Mouse (Mus musculus) frontal cortex, postnatal 14 days (tissue): ENCODE measurements around the gene Izumo4.

Experiments used
- DNase-seq, 2 experiments: peaks; one replicate each; pipeline ENCODE4 v3.0.0; 2022; ENCODE audit warnings: low spot score in 2 of 2

Gene Izumo4

GRCm38 (mm10) chr10:80687850-80688249 lies 14.1 kb upstream of the Izumo4 start:
- peak in 1 of 2 experiments; percentile 60 for DNase-seq

GRCm38 (mm10) chr10:80692249-80693165 lies 9.5 kb upstream of the Izumo4 start:
- no peak for DNase-seq

- no peak for DNase-seq
Measured at GRCm38 (mm10) chr10:80693401-80694045, 8.5 kb upstream of the Izumo4 start.

GRCm38 (mm10) chr10:80694159-80694938 lies 7.6 kb upstream of the Izumo4 start:
- no peak for DNase-seq

- DNase-seq = no peak
Measured at GRCm38 (mm10) chr10:80695186-80695585, 6.8 kb upstream of the Izumo4 start.

GRCm38 (mm10) chr10:80695801-80696501 lies 6.0 kb upstream of the Izumo4 start:
- no peak for DNase-seq

GRCm38 (mm10) chr10:80696502-80697392 lies 5.2 kb upstream of the Izumo4 start:
- no peak for DNase-seq

GRCm38 (mm10) chr10:80697393-80697787 lies 4.6 kb upstream of the Izumo4 start:
- DNase-seq = no peak

- no peak for DNase-seq
Measured at GRCm38 (mm10) chr10:80697812-80698211, 4.2 kb upstream of the Izumo4 start.

- DNase-seq = no peak
Measured at GRCm38 (mm10) chr10:80698605-80699004, 3.4 kb upstream of the Izumo4 start.

- no peak for DNase-seq
Measured at GRCm38 (mm10) chr10:80700038-80700504, 1.9 kb upstream of the Izumo4 start.

GRCm38 (mm10) chr10:80700732-80701131 lies 1.3 kb upstream of the Izumo4 start:
- DNase-seq = no peak

GRCm38 (mm10) chr10:80702536-80703390 lies 779 bp downstream of the Izumo4 start:
- DNase-seq = peak; percentile 93 to 94

GRCm38 (mm10) chr10:80703643-80704042 lies 1.7 kb downstream of the Izumo4 start:
- DNase-seq = no peak

- no peak for DNase-seq
Measured at GRCm38 (mm10) chr10:80704418-80704817, 2.4 kb downstream of the Izumo4 start.

GRCm38 (mm10) chr10:80705033-80705432 lies 3.0 kb downstream of the Izumo4 start:
- no peak for DNase-seq

GRCm38 (mm10) chr10:80705479-80705878 lies 3.5 kb downstream of the Izumo4 start:
- DNase-seq = no peak

GRCm38 (mm10) chr10:80710834-80711233 lies 8.8 kb downstream of the Izumo4 start:
- no peak for DNase-seq

GRCm38 (mm10) chr10:80717281-80717680 lies 15.3 kb downstream of the Izumo4 start:
- no peak for DNase-seq
